Mouse (Mus musculus): ENCODE results near the gene Taar2.

DNA sequence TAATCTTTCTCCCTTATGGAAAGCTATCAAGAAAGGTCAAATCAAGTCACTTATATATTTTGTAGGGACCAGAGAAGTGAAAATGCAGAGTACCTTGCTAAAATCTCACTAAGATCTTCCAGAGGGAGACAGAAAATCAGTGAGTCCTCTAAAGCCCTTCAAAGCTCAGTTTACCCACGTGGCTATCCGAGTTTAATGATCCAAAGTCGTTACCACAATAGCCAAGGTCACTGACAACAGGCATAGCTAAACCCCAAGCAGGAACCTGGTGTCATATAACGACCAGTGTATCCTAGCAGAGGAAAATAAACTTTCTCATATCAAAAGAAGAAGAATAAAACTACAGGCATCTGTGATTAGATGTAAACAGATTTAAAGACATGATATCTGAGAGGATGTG, 759 bp upstream of the Taar2 start:
- TF ChIP-seq HCFC1 (IDR thresholded peaks at IDR 0.05; ENCODE audit: borderline replicate concordance, insufficient read depth, low read length) (no peak), MAFK (IDR thresholded peaks at IDR 0.05; ENCODE audit: insufficient read depth, low read depth, low read length) (no peak)
